Mouse (Mus musculus) embryonic facial prominence, embryonic 12.5 days (tissue): ENCODE measurements around the gene Adamts16. TPM values are rescaled to one million over a fixed set of nuclear protein-coding genes. Genes with fewer than 3 reads are reported as not detected.

Source experiments
- ATAC-seq: fragments of 200-750 bp; cut with Nextera tagmentation; 2 replicates; pipeline ENCODE4 v1.8.0; 2017; ENCODE audit not compliant: insufficient number of reproducible peaks, insufficient read depth, low FRiP score, low TSS enrichment
- H3K27ac ChIP-seq: fragments of 300-500 bp; sonication (generic); 2 replicates; pipeline ENCODE4 v1.5.1; 2016; ENCODE audit warnings: mild to moderate bottlenecking
- H3K27me3 ChIP-seq: fragments of 300-500 bp; sonication (generic); 2 replicates; pipeline ENCODE4 v1.6.1; 2016; ENCODE audit warnings: mild to moderate bottlenecking, moderate library complexity
- H3K36me3 ChIP-seq: fragments of 300-500 bp; sonication (generic); 2 replicates; pipeline ENCODE4 v1.6.1; 2016; ENCODE audit warnings: mild to moderate bottlenecking
- H3K4me1 ChIP-seq: fragments of 300-500 bp; sonication (generic); 2 replicates; pipeline ENCODE4 v1.6.1; 2016
- H3K4me2 ChIP-seq: fragments of 300-500 bp; sonication (generic); replicated peaks from 2 replicates; pipeline ENCODE4 v1.6.1; 2016; ENCODE audit warnings: mild to moderate bottlenecking, moderate library complexity
- H3K4me3 ChIP-seq: fragments of 300-500 bp; sonication (generic); 2 replicates; pipeline ENCODE4 v1.5.1; 2016; ENCODE audit warnings: mild to moderate bottlenecking
- H3K9ac ChIP-seq: fragments of 300-500 bp; sonication (generic); 2 replicates; pipeline ENCODE4 v1.6.1; 2016; ENCODE audit warnings: mild to moderate bottlenecking, moderate library complexity
- H3K9me3 ChIP-seq: fragments of 300-500 bp; sonication (generic); 2 replicates; pipeline ENCODE4 v1.6.1; 2016; ENCODE audit warnings: mild to moderate bottlenecking, moderate library complexity
- WGBS: fragments of 180-500 bp; shearing (Covaris S2); methylation state at CpG from one replicate; pipeline ENCODE4 v1.1.7; 2016; 5-methylcytosine and 5-hydroxymethylcytosine counted together
- polyA plus RNA-seq: library from polyadenylated mRNA; unstranded; fragments of >200 nt; fragmentation: Nextera tagmentation; extraction: Ambion mirVana; gene quantifications from 2 replicates; pipeline ENCODE4 v1.2.1, GENCODE M21; 2016

The Adamts16 gene
- polyA plus RNA-seq, 1 experiment from 2014 or later = 1.3 TPM

DNA sequence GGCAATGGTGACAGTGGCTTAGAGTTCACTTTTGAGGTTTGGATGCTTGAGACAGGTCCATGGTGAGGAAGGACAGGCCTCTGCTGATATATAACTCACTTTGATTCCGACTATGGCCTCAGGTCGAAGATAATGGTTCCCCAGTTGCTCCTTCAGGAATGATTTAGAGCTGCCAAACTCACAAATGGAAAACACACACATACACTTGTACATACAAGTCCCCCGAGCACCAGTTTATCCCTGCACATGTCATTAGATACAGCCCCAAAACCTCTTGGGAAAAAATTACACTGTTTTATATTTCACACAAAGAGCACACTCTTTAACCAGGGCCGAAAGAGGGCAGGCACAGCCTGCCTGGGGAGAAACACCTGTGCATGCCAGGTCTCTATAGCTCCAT is 14.1 kb downstream of the Adamts16 start:
- no peak overlapping the region for H3K4me3 ChIP-seq
- H3K9me3 ChIP-seq = no peaks in the 10 kb centered on the region
- H3K27ac ChIP-seq = no peak overlapping the region
- H3K36me3 ChIP-seq = no peaks in the 10 kb centered on the region
- 0 out of 2 replicates have a peak, but pooled peaks have one; percentile 41 for ATAC-seq
- H3K4me1 ChIP-seq = no peaks in the 10 kb centered on the region
- no peak overlapping the region for H3K9ac ChIP-seq
- 46% methylated on average over 4 of the region's 4 CpGs for WGBS
- H3K4me2 ChIP-seq = no peak overlapping the region
- no peaks in the 10 kb centered on the region for H3K27me3 ChIP-seq

DNA sequence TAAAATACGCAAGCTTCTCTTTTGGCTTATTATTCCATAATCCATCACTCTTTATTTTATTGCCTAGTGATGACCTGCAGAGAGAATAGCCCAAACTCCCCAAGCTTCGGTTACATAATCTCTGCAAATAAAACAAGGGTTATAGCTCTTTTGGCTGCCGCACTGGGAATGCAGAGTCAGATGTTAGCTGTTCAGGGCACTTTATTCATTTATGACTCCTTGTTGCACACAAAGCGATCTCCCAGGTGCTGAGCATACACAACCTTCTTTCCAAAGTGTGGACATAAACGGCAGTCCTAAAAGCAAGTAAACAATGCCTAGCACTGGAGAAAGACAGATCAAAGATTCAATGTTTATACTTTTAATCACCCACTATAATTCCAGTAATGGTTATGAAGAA is 16.3 kb downstream of the Adamts16 start:
- no peaks in the 10 kb centered on the region for H3K36me3 ChIP-seq
- no peak overlapping the region for H3K9ac ChIP-seq
- H3K4me1 ChIP-seq = no peaks in the 10 kb centered on the region
- no peaks in the 10 kb centered on the region for H3K9me3 ChIP-seq
- H3K27ac ChIP-seq = no peak overlapping the region
- no peak for ATAC-seq
- H3K4me3 ChIP-seq = no peak overlapping the region
- H3K27me3 ChIP-seq = no peaks in the 10 kb centered on the region
- 79% methylated on average over 5 of the region's 5 CpGs for WGBS
- no peak overlapping the region for H3K4me2 ChIP-seq

DNA sequence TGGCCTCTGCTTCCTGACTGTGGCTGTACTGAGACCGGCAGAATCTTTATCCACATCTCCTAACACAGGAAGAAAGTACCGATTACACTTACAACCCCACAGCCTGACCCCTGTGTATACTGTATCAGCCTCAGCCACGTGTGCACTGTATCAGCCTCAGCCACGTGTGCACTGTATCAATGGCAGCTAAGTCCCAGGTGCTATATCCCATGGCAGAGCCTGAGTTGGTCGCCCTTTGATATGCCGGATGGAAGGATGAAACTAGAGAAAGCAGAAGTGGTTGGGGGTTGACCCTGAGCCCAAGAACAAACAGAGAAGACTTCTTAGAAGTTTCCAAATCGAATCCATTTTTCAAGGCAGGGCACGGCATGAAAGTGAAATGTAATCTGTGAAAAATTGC is 17.9 kb downstream of the Adamts16 start:
- no peaks in the 10 kb centered on the region for H3K27me3 ChIP-seq
- 29% methylated on average over 8 of the region's 8 CpGs for WGBS
- no peak overlapping the region for H3K9ac ChIP-seq
- H3K36me3 ChIP-seq = no peaks in the 10 kb centered on the region
- no peaks in the 10 kb centered on the region for H3K9me3 ChIP-seq
- no peak overlapping the region for H3K27ac ChIP-seq
- no peak overlapping the region for H3K4me2 ChIP-seq
- no peaks in the 10 kb centered on the region for H3K4me1 ChIP-seq
- peak; percentile 64; the same call in 1 of the 2 replicates for ATAC-seq
- no peak overlapping the region for H3K4me3 ChIP-seq

DNA sequence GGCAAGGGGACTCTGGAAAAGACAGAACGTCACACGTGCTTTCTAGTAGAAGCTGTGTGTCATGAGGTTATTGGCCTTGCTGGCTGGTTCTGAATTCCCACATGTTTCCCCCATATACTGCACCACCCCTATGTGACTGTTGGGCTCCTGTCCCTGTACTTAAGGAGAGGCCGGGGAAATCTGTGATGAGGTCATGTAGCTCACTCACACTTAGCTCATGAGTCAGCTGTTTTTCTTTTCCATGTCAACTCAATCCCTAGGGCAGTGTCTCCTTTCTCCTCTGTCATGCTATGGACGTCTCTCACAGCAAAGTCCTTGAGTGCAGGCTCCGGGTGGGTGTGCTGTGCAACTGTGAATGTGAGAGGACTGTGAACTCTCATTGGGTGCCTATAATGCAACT is 22.6 kb downstream of the Adamts16 start:
- Histone ChIP-seq H3K27me3 (no peaks in the 10 kb centered on the region), H3K4me2 (no peak overlapping the region), H3K9ac (no peak overlapping the region), H3K9me3 (no peaks in the 10 kb centered on the region), H3K4me1 (no peaks in the 10 kb centered on the region), H3K4me3 (no peak overlapping the region), H3K36me3 (no peaks in the 10 kb centered on the region), H3K27ac (no peak overlapping the region)
- no peak for ATAC-seq
- 67% methylated on average over 5 of the region's 5 CpGs for whole genome bisulfite sequencing

DNA sequence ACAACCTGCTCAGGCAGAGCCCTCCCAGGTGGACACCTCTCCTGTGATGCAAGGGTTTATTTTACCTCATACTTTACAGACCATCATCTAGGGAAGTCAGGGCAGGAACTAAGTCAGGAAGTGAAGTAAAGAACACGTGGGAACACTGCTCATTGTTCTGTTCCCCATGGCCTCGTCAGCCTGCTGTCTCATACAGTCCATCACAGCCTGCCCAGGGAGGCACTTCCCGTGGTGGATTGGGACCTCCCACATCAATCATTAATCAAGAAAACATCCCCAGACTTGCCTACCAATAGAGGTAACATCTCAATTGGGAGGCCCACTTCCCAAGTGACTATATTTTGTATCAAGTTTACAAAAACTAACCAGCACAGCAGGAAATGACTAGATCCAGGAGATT is 27.2 kb downstream of the Adamts16 start:
- H3K27me3 ChIP-seq = no peaks in the 10 kb centered on the region
- 34% methylated on average over 3 of the region's 3 CpGs for WGBS
- H3K27ac ChIP-seq = no peak overlapping the region
- ATAC-seq = no peak
- no peaks in the 10 kb centered on the region for H3K9me3 ChIP-seq
- no peak overlapping the region for H3K4me2 ChIP-seq
- no peaks in the 10 kb centered on the region for H3K36me3 ChIP-seq
- H3K4me3 ChIP-seq = no peak overlapping the region
- no peak overlapping the region for H3K9ac ChIP-seq
- no peaks in the 10 kb centered on the region for H3K4me1 ChIP-seq

DNA sequence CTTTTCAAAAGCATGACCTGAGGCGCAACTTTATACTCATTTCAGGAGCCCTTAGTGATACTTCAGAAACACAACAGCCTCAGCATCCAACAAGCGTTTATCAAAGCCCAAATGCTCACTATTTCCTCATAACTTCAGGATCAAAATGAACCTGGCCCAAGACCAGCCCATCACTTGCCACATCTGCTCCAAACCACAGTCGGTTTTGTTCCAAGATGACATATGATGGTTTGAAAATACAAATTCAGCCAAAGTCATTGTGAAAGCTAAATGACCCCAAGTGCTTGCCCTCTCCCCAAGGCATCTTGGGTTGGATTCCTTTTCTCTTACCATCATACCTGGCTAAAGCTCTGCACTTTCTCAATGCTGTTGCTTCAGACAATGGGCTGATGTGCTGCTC is 36.1 kb downstream of the Adamts16 start:
- ATAC-seq = no peak

DNA sequence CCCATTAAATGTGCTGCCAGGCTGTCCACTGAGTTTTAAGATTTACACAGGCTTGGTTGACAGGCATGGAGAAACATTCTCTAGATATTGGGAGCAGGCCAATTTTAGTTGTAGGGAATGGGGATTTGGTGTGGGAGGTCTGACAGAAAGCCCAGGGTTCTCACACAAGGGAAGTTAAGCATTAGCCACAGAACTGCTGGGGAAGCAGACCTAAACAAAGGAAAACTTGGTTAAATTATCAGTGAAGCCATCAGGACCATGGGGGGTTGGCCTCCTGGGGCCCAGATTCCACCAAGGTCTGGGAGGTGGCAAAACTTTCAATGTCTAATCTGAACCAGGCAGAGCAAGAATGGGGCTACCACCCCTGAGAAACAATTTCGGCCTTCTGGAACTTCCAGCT is 38.8 kb downstream of the Adamts16 start:
- Histone ChIP-seq H3K9me3 (no peaks in the 10 kb centered on the region), H3K36me3 (no peaks in the 10 kb centered on the region), H3K4me3 (no peak overlapping the region), H3K27me3 (no peaks in the 10 kb centered on the region), H3K9ac (no peak overlapping the region), H3K27ac (no peak overlapping the region), H3K4me1 (no peaks in the 10 kb centered on the region), H3K4me2 (no peak overlapping the region)
- ATAC-seq = no peak
- WGBS = 70% methylated on average over 1 of the region's 1 CpGs

More for the DNA sequence above, 36.1 kb downstream of the Adamts16 start:
- no peak overlapping the region for H3K9ac ChIP-seq
- H3K27ac ChIP-seq = no peak overlapping the region
- no peaks in the 10 kb centered on the region for H3K27me3 ChIP-seq
- no peak overlapping the region for H3K4me2 ChIP-seq
- H3K4me1 ChIP-seq = no peaks in the 10 kb centered on the region
- H3K9me3 ChIP-seq = no peaks in the 10 kb centered on the region
- H3K36me3 ChIP-seq = no peaks in the 10 kb centered on the region
- no peak overlapping the region for H3K4me3 ChIP-seq
- 91% methylated on average over 3 of the region's 3 CpGs for WGBS

DNA sequence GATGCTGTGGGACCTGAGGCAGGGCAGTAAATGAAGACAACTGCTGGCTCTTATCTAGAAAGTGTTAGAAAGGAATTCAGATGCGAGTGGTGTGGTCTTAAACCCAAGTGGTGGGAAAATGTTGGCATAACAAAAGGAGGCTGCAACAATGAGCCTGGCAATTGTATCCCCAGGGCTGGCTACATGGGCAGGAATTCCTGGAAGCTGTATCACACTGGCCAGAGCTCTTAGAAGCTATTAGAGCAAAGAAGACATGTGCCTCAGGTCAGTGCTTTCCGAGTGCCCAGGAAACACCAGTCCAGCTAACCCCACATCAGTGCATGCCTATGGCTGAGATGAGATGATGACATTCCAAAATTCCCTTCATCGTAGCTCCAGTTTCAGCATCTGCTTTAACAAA is 42.3 kb downstream of the Adamts16 start:
- no peak overlapping the region for H3K9ac ChIP-seq
- WGBS = 74% methylated on average over 3 of the region's 3 CpGs
- H3K27ac ChIP-seq = no peak overlapping the region
- H3K4me1 ChIP-seq = peaks cover 8% of the 10 kb centered on the region
- ATAC-seq = no peak
- H3K9me3 ChIP-seq = no peaks in the 10 kb centered on the region
- H3K4me3 ChIP-seq = no peak overlapping the region
- no peaks in the 10 kb centered on the region for H3K36me3 ChIP-seq
- H3K27me3 ChIP-seq = peaks cover 3% of the 10 kb centered on the region; the same call in 1 of the 2 replicates
- H3K4me2 ChIP-seq = no peak overlapping the region

DNA sequence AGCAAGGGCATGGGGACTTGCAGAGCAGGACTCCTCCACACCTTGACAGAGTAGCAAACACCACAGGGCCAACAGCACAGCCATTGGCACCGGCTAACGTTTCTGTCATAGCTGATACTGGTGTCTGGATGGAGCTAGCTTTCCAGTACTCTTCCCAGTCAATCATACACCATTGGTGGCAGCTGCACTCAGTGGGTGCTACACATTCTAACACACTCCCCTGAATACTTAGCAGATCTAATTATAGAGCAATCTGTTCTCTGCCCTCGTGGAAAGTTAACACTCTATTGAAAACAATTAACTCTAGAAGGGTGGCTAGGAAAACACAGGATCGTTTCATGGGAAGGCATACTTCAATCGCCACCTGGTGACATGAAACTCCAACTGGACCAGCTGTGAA is 43.2 kb downstream of the Adamts16 start:
- no peak overlapping the region for H3K4me2 ChIP-seq
- 63% methylated on average over 5 of the region's 5 CpGs for WGBS
- peaks cover 3% of the 10 kb centered on the region; the same call in 1 of the 2 replicates for H3K27me3 ChIP-seq
- no peak for ATAC-seq
- no peak overlapping the region for H3K9ac ChIP-seq
- H3K36me3 ChIP-seq = no peaks in the 10 kb centered on the region
- H3K27ac ChIP-seq = no peak overlapping the region
- H3K9me3 ChIP-seq = no peaks in the 10 kb centered on the region
- H3K4me3 ChIP-seq = no peak overlapping the region
- peaks cover 13% of the 10 kb centered on the region for H3K4me1 ChIP-seq

DNA sequence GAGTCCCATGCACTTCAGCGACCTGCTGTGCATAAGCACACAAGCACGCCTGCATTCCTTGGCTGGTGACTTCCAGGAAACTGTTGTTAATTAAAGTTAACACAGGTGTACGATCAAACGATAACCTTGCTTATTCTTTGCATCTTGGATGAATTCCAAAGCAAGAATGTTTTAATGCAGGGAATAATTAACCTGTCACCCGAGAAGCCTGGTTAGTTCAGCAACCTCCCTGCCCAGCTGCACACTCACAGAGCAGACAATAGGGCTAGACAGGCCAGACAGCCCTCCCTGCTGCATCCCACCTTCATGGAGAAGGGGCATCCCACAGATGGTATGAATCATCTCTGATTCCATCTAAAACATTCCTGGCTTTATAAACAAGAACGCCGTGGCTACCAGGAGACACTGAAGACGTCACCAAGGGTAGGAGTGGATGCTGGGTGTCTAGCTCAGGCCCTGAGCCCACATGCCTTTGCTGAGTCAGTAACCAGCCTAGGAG is 47.5 kb downstream of the Adamts16 start:
- H3K4me3 ChIP-seq = no peak overlapping the region
- H3K4me1 ChIP-seq = peaks cover 13% of the 10 kb centered on the region
- WGBS = 13% methylated on average over 8 of the region's 8 CpGs
- H3K4me2 ChIP-seq = no peak overlapping the region
- H3K27ac ChIP-seq = peak overlapping the region; percentile 19; the same call in 1 of the 2 replicates
- peaks cover 3% of the 10 kb centered on the region; the same call in 1 of the 2 replicates for H3K27me3 ChIP-seq
- no peaks in the 10 kb centered on the region for H3K9me3 ChIP-seq
- no peaks in the 10 kb centered on the region for H3K36me3 ChIP-seq
- no peak overlapping the region for H3K9ac ChIP-seq
- peak; percentile 85 for ATAC-seq

DNA sequence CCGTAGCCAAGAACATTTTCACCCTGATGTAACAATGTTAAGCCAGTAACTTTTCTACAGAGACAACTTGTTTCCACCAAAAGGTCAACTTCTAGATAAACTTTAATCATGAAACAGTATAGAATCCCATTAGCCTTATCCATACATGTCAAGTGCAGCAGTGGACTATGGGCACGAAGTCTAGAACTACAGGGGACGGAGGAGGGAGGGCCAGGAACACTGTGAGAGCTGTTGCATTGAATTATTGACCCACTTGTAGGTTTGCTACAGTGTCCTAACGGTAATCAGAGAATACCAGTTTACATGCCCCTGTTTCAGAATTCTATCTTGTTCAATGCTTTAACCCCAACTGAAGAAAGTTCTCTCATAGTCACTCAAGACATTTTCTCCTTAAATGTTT is 48.0 kb downstream of the Adamts16 start:
- no peak overlapping the region for H3K4me3 ChIP-seq
- H3K27me3 ChIP-seq = peaks cover 3% of the 10 kb centered on the region; the same call in 1 of the 2 replicates
- H3K27ac ChIP-seq = 0 out of 2 replicates have a peak overlapping the region, but pooled peaks have one; percentile 19
- peaks cover 13% of the 10 kb centered on the region for H3K4me1 ChIP-seq
- WGBS = 58% methylated on average over 4 of the region's 4 CpGs
- H3K36me3 ChIP-seq = no peaks in the 10 kb centered on the region
- no peak overlapping the region for H3K4me2 ChIP-seq
- no peaks in the 10 kb centered on the region for H3K9me3 ChIP-seq
- H3K9ac ChIP-seq = no peak overlapping the region
- no peak for ATAC-seq

DNA sequence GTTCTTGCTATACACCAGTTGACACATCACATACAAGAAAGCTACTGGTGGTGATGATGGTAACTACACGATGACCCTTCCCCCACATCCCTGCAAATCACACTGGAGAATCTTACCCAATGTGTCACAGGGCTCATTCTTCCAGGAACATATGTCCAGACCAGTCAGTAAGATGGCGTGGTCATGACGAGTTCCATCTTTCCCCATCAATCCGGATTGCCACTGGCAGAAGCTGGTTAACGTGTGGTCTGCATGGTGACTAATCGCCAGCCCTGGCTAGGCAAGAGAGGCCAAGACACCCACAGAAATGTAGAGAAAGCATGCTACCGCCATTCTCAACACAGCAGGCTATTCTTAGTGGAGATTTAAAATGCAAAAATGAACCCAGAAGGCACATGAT is 48.7 kb downstream of the Adamts16 start:
- Histone ChIP-seq H3K9me3 (no peaks in the 10 kb centered on the region), H3K9ac (no peak overlapping the region), H3K4me2 (no peak overlapping the region), H3K36me3 (no peaks in the 10 kb centered on the region), H3K27ac (no peak overlapping the region), H3K4me3 (no peak overlapping the region), H3K4me1 (peaks cover 13% of the 10 kb centered on the region), H3K27me3 (peaks cover 3% of the 10 kb centered on the region; the same call in 1 of the 2 replicates)
- 84% methylated on average over 7 of the region's 7 CpGs for WGBS
- ATAC-seq = no peak

DNA sequence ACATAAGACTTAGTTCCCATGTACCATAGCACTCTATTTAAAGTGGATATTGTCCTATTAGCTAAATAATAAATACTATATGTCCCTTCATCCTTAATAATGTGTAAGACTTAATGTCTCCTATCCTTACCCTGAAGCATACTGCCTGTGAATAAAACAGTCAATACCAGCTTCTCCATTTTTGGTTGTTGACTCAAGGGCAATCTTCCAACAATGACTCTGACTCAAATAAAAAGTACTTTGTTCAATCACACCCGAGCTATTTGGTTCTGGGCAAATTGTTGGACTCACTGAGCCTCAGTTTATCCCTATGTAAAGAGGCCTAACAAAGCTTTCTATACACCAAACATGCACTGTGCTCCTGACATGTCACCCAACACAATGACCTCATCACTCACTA is 51.8 kb downstream of the Adamts16 start:
- H3K4me2 ChIP-seq = no peak overlapping the region
- ATAC-seq = no peak
- no peaks in the 10 kb centered on the region for H3K9me3 ChIP-seq
- 74% methylated on average over 1 of the region's 1 CpGs for WGBS
- H3K4me1 ChIP-seq = peaks cover 10% of the 10 kb centered on the region
- H3K9ac ChIP-seq = no peak overlapping the region
- H3K4me3 ChIP-seq = no peak overlapping the region
- no peak overlapping the region for H3K27ac ChIP-seq
- H3K36me3 ChIP-seq = no peaks in the 10 kb centered on the region
- H3K27me3 ChIP-seq = no peaks in the 10 kb centered on the region
